Mouse (Mus musculus): ENCODE measurements around the gene Gm17660.

The Gm17660 gene

DNA sequence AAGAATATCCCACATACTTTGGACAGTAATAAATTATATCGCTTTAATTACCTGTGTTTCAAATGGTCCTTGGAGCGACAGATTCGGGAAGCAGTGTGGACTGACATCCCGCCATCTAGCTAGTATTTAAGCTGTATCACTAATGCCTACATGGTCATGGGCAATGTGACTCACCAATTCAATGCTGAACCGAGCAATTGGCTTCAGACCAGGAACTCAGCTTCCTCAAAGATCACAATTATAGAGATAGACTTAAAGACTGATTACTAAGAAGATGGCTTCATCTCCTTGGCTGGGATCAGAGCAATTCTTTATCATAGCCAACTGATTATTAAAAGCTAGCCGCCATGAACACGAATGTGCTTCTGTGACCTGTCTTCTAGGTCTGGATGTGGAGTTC, at the start of gene Gm17660:
Gm17660 (minus strand) TSS at position 101 of the 400 bp plus-strand sequence.
- DNase-seq: no peak

DNA sequence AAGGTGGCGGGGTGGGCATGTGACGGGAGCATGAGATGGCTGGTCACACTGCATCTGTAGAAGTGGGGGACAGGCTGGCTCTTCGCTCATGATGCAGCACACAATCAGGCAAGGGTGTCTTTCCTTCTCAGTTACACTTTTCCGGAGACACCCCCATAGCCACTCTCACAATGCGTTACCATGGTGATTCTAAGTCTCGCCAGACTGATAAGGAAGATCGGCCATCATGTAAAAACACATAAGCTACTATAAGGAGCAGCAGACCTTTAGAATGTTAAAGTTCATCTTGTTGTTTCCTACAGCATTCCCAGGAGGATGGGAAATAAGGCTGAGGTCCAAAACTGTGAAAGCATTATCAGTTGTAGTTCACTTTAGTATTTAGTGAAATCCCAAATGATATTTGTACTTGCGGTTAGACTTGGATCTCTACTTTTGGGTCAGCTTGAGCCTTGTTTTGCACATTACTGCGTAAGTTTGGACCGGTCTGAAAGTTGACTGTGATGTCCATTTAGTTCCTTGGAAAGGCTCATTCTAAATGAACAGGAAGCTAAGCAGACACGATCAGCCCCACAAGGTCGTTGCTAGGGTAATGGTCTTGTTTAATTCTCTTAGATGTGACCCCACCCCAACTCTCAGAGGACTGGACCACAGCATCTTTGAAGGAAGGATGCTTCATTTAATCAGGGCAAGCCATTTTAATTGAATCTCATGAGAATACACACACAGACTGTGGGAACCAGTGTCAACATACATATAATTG, 49.3 kb upstream of the Gm17660 start:
- DNase-seq: no peak

DNA sequence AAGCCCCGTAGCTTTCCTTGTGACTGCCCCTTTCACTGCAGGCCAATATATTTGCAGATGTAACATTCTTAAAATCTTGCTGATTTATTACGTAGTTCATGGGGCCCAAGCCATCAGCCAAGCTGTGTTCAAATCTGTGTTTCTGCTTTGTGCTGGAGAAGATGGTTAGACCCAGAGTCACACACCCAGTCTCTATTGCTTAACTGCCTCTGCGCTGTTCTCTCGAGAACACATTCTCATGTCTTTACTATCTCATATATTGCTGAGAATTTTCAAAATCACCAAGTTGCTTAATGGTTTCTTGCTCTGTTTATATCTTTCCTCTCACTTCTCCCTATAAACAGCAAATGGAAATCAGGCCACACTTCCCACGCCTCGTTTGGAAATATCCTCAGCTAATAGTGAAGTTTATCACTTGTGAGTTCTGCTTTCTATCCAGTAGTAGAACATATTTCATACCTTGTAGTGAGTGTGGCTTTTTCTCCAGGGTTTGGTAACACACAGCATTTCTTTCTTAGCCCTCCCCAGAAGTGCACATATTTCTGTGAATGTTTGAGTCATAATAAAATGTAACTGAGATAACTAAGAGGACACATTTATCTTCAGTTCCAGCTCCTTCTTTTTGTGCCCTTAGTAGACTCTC, 46.7 kb upstream of the Gm17660 start:
- no peak for DNase-seq

DNA sequence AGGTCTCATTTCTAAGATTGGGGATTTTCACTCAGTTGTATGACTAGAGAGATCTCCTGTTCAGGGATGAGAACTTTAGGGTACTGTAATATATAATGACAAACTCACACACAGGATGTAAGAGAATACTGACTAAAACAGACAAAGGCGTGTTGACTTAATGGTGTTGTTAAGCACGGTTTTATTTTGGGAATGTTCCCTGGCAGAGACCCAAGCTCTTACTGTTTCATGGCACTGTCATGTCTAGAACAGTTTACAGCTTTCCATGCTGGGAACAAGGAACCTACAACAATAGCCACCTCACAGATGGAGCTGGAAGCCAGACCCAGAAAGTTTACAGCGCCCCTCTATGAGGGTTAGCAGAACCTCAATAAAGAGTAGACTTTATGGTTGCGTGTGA, 38.5 kb upstream of the Gm17660 start:
- no peak for DNase-seq

DNA sequence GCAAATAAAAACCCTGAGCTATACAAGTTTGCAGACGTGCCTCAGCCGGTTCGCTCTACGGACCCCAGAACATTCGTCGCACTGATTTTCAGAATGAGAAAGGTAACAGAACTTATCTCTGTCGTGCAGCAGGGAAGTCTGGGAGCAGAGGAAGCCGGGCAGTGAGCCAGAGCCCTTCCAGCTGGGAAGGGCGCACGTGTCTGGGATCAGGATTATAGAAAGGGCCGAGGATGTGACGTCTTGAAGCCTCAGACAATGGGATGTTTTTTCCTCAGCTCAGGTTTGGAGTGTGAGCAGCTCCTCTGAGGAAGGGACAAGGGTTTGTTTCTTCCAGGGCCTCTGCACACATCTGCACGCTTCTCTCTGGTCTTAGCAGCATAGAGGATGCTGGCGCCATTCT, 37.7 kb upstream of the Gm17660 start:
- no peak for DNase-seq

DNA sequence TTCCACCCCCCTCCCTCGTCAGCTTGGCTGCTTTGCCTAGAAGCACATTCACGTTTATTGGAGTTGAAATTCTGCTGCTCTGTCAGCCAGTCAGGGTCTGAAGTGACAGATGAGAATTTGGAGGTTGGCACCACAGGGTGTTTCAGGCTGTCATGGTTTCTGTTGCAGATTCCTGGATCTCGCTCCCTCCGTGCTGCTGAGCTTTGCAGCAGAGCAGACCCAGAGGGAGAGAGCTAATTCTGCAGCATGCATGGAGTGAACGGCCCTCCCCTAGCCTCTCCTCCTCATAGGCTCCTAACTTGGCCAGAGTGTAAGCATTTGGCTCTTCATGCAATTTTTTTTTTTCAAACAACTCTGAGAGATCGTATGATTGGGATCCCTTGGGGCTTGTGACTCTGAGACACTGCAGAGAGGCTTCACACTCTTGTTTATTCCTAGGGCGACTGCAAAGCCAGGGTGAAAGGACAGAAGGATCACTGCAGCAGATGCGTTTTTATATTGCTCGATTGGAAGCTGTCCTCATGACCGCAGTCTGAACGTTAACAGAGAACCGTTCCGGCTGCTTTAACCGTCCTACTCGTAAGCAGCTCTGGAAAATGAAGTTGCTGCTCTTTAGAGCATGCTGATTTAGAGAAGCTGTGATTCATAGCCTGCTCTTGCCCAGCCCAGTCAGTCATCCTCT, 36.2 kb upstream of the Gm17660 start, which contains the start of gene Sparcl1:
Sparcl1 (minus strand) TSS at position 243 of the 682 bp plus-strand sequence.
- DNase-seq: peak; percentile 37

DNA sequence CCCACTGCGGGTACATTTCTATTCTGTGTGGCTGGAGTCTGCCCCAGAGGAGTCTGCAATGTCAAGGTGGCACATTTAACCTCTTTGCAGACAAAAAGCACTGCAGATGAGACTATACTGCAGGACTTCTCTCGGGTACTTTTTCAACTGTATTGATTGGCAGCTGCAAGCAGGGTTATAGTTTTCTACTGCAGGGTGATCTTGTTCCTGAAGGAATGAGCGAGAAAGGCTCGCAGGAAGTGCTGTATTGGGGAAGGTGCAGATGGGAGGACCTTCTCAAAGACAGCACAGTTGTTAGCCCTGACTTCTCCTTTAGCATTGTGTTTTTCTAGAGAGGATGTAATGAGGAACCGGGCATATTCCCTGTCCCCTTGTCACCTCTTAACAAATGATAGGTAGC, 35.1 kb upstream of the Gm17660 start:
- DNase-seq: no peak

DNA sequence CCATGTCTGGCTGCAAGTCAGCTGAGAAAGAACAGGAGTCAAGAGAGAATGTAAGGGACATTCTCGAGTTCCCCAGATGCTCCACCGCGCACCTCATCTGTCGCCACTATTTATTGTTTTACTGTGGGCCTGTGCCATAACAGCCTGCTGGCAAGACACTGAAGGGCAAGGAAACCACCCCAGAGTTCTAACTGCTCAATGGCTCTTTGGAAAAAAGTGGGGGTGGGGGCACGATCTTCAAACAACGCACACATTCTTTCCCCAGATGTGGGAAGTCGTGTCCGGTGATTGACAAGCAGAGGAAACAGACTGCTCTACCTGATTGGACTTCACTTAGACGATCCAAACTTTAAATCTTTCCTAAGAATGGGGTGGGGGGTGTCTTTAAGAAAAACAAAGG, 34.6 kb upstream of the Gm17660 start:
- no peak for DNase-seq

DNA sequence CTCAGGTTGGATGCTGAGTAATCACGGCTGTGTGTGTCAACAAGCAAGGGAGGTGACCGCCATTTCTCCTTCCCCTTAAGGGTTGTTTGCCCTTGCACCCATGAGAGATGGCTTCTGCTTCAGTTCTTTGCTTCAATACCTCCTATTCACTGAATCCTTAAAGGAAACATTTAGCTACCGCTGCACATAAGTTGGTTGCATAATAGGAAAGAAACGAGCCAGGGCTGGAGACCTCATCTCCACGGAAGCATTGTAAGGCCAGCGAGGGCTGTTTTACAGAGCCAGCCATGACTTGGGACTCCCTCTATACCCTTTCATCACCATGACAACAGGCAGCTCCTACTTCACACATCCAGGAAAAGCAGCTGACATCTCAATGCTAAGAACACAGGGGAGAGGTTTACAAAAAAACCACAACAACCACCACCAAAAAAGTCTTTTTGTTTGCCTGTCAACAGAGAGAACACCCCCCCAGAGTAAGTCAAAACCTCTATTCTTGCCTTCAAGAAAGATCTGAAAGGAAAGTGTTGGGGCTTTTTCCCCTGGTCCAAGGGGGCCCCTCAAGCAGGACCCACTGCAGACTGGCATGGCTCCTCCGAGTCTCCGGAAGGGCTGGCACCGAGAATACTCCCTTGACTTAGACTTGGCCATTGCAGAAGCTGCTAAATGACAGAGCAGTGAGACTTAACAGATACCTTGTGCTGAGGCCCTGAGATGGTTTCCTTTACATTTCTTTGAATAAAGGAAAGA, 32.9 kb upstream of the Gm17660 start:
- DNase-seq: peak; percentile 44

DNA sequence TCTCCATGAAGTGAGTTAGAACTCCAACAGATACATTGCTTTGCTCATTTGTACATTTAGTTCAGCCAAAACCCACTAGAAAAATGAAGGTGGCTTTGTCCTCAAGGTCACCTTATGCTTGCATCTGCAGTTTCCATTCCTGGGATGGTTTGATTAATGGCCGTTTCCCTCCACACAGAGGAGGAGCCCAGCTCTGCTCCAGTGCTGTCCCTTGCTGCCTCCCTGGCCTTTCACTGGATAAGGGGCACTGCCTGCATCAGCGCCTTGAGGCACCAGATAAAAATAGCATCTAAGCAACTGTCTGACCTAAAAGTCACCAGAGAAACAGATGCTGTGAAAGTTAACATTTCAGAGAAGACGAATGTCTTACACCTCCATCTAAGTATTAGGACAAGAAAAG, 32.1 kb upstream of the Gm17660 start:
- DNase-seq: no peak

DNA sequence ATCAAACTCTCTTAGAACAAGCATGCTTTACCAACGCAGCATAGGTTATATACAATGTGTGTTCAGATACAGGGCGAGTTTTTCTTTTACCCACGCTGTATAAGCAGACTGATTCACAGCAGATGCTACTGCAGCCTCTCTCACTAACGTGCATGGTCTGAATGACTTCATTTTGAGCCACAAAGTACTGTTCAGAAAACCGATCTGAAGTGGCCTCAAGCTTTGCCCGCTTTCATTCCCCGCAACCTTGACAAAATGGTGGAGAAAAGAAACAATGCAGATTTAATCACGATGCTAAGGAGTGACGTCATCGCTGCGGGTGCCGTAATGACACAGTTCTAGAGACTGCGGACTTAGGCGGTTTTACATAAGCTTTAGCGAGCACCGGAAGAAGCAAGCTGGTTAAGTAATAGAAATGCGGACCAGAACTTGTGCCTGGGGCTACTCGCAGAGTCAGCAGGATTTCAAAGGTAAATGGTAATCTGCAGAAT, 31.5 kb upstream of the Gm17660 start:
- peak; percentile 42 for DNase-seq

DNA sequence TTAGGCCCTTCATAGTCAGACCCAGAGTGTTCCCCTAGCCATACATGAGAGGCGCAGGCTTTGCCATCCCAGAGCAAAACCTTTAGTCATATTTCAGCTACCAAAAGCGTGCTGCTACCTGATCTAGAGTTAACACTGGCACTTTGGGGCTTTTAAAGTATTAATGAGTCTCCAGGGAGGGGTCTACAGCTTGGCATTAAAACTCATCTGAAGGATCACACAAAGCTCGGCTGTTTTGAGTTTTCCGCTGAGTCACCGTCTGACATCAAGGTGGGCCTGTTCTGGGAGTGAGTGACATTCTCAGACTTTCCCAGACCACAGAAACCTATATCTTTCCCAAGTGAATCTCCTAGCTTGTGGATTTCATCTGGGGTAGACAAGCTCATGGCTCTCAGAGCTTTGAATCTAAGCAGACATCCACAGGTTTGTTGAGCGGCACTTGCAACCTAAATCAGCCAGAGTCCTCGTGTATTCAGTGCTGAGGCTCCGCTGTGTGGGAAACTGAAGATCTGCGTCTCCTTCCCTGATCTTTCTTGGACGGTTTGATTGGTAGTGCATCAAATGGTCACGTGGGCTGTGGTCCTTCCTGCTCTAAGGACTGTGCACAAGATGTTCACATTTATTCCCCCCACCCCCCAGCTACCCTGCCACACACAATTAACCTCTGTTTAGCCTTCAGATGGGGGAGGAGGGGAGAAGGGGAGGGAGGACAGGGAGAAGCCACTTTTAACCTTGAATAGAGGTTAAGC, 30.9 kb upstream of the Gm17660 start:
- DNase-seq: no peak

DNA sequence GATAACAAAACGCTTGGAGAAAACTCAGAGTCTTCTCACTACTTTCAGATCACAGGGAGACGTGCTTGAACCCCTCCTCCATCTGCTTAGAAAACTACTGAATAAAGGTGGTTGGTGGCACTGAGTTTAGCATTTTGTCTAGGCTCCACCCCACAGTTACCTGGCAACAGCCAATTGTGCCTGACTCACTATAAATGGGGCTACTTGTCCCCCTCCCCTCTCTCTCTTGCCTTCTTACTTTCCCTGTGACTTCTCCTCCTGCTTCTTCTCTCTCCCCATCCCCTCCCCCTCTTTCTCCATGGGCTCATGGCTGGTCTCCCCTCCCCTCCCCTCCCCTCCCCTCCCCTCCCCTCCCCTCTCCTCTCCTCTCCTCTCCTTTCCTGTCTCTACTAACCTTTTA, 26.7 kb upstream of the Gm17660 start:
- no peak for DNase-seq

DNA sequence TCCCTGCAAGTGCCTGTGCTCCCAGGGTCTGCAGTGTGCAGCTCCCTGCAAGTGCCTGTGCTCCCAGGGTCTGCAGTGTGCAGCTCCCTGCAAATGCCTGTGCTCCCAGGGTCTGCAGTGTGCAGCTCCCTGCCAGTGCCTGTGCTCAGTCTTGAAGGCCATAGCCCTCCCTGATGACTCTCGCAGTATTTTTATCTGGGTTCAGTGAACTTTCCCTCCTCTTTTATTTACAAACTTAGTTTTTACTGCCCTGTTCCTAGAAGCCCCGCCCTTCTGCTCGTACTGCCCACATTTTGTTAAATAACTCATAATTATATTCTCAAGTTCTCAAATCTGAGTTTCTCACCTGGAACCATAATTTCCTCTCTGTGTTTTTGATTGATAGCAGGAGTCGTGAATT, 25.8 kb upstream of the Gm17660 start:
- no peak for DNase-seq

DNA sequence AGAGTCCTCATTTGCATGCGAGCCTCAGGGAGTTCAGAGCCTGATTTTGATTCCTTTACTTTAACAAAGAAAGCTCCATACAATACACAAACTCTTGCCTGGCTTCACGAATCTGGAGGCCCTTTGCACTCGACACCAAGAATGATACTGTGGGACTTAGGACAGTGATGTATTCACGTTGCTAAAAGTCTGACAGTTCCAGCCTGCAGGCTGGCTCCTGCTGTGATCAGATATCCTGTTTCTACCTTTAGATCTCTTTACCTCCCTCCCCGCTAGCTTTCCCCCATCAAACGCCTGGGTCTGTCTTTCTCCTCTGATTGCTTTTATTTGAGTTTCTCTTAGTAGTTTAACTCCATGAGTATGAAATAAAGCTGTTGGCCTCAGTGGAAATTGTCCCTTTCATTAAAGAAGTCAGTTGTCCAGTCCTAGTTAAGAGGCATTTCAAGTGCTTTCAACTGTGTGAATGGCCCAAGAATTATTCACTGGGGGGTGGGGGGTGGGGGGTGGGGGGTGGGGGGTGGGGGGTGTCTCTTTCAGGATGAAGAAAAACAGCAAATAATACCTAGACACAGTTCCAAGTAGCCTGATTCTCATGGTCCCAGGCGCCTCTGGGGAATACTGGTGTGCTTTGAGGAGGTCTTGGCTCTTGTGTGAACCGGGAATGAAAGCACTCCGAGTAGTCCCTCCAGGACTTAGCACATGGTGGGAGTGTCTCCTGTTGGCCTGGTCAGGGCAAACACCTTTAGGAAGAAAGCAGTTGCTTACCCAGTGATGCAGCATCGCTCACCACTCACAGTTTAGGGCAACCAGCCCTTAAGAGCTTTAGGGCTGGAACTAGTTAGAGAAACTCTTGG, 24.5 kb upstream of the Gm17660 start:
- DNase-seq: no peak

DNA sequence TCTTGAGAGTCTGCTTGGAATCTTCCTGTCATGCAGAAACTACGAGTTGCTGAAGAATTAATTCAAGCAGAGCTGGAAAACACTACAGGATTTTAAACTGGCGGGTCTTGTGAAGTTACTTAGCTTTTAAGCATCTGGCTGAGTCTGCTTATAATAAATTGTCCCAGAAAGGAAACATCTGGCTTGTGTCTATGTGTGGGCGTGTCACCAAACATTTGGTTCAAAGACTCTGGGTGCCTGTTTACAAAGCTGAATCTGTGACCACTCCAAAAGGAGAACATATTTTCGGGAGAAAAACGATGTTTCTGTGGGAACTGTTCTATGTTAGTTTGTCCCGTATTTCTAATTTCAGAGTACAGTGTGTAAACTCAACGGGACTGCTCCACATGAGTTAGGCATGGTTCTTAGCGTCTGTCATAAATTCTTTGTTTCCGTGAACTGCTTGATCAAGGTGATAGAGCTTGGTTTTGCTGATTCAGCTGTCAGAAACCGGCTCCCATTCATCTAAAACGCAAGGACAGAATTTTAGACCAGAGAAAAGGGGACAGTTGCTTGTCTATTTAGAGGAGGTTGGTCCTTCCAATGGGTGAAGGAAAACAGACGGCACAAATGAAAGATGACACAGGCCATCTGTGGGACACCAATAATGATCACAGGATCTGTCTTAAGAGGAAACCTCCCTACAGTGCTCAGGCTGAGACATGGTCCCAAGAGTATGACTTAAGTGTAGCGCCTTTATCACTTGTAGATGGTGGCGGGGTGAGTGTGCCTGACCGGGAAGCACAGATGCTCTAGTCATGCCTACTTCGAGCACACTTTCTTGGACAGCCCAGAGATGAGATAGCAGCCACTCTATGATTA, 18.9 kb upstream of the Gm17660 start:
- DNase-seq: no peak

DNA sequence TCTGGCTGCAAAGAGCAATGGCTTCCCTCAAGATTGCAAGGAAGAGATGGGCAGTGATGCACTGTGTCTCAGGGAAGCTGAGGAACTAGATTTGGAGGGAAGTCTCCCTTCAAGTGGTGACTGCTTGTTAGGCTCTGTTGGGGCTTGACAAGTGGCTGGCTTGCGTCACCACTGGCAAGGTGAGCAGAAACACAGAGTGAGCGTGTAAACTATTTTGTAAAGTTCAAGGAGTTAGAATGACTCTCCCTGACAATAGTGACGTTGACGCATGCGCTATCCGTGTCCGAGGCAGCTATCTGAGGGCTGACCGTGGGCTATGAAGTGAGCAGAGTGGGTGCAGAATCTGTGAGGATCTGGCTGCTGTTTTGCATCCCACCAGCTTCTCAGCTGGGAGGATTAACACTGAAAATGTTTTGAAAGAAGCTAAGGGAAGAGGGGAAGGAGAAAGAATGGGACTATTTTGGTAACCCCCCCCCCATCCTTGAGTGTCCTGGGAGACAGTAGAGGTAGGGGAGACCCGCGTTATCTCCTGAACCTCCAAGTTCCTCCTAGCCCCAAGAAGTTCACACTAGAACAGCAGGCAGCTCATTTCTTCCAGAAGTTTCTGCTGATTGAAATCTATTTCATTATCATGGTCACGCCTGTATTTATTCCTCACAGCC, 18.1 kb upstream of the Gm17660 start:
- no peak for DNase-seq

DNA sequence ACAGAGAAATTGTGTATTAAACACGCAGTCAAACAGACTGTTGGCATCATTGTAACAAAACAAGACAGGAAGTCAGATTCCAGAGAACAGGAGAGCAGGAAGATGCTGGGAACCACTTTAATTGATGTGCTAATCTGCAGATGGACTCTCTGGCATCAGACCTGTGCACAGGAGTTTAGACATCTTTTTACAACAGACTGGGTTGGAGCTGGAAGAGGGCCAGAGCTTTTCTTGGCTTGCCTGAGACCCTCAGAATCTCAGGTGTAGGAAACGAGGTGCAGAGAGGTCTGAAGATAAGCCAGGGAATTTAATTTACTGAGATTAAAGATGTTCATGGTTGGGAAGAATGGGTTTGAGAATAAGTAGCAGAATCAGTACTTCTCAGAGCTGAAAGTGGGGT, 12.3 kb upstream of the Gm17660 start:
- no peak for DNase-seq

DNA sequence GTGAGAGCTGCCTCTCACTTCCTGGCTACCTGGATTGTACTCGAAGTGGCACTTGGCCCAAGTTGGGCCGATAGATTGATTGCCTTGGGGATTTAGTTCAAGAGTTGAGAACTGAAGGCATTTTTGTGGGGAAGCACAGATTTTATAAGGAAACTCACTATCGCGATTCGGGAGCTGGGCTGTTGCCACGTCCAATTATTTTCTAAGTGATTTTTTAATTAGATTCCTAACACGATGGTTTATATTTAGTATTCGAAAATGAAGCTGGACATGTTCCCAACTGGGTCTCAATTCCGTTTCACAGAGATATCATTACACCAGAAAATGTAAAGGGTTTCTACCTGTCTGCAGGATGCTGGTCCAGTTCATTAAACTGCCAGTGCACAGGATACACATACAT, 8.0 kb upstream of the Gm17660 start:
- DNase-seq: no peak

DNA sequence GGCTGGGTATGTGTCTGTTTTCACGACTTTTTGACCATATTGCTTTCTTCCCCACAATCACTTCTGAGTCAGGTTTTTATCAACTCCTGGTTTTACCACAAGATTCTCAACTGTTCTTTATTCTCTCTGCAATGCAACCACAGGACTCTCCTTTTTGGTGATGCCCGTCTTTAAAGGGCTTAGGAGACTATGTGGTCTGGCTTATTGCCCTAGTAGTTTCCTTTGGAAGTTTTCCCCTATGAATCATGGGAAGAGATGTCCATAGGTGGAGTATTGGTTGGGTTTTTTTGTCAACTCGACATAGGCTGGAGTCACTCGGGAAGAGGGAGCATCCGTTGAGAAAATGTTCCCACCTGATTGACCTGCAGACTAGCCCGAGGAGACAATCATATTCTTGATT, 3.3 kb upstream of the Gm17660 start:
- no peak for DNase-seq
